Mouse (Mus musculus) spleen, adult 12 weeks (tissue): ENCODE data around the gene Dock4.

Experiments
- DNase-seq: peaks from one replicate; pipeline ENCODE4 v3.0.0; 2022; ENCODE audit warnings: low spot score

The Dock4 gene

GRCm38 (mm10) chr12:40462693-40463235 is 17.0 kb downstream of the Dock4 start:
- DNase-seq: no peak

- DNase-seq: no peak
These were observed 18.1 kb downstream of the Dock4 start for GRCm38 (mm10) chr12:40463828-40464227.

GRCm38 (mm10) chr12:40464282-40464681 is 18.5 kb downstream of the Dock4 start:
- DNase-seq: no peak

- DNase-seq: no peak
These were observed 22.5 kb downstream of the Dock4 start for GRCm38 (mm10) chr12:40468235-40468634.

GRCm38 (mm10) chr12:40469009-40469408 is 23.3 kb downstream of the Dock4 start:
- DNase-seq: no peak

GRCm38 (mm10) chr12:40471649-40472399 is 26.1 kb downstream of the Dock4 start:
- DNase-seq: no peak

- DNase-seq: no peak
These were observed 28.0 kb downstream of the Dock4 start for GRCm38 (mm10) chr12:40473709-40474108.

GRCm38 (mm10) chr12:40477621-40478452 is 32.1 kb downstream of the Dock4 start:
- DNase-seq: no peak

GRCm38 (mm10) chr12:40484224-40484623 is 38.5 kb downstream of the Dock4 start:
- DNase-seq: no peak

- DNase-seq: no peak
These were observed 39.5 kb downstream of the Dock4 start for GRCm38 (mm10) chr12:40485210-40485609.

- no peak for DNase-seq
These were observed 40.5 kb downstream of the Dock4 start for GRCm38 (mm10) chr12:40486047-40486837.

GRCm38 (mm10) chr12:40496387-40496786 is 50.6 kb downstream of the Dock4 start:
- no peak for DNase-seq

GRCm38 (mm10) chr12:40497806-40498205 is 52.1 kb downstream of the Dock4 start:
- no peak for DNase-seq

GRCm38 (mm10) chr12:40498250-40498671 is 52.5 kb downstream of the Dock4 start:
- DNase-seq: no peak

- no peak for DNase-seq
These were observed 53.3 kb downstream of the Dock4 start for GRCm38 (mm10) chr12:40498928-40499626.

GRCm38 (mm10) chr12:40499627-40500329 is 54.0 kb downstream of the Dock4 start:
- DNase-seq: no peak

- DNase-seq: no peak
These were observed 55.4 kb downstream of the Dock4 start for GRCm38 (mm10) chr12:40501141-40501540.

GRCm38 (mm10) chr12:40503520-40503919 is 57.8 kb downstream of the Dock4 start:
- no peak for DNase-seq

GRCm38 (mm10) chr12:40504687-40505086 is 58.9 kb downstream of the Dock4 start:
- DNase-seq: no peak

GRCm38 (mm10) chr12:40507823-40508390 is 62.2 kb downstream of the Dock4 start:
- no peak for DNase-seq
